13 mouse cellular contexts compared by ENCODE assay signal in the genomic region with DNA sequence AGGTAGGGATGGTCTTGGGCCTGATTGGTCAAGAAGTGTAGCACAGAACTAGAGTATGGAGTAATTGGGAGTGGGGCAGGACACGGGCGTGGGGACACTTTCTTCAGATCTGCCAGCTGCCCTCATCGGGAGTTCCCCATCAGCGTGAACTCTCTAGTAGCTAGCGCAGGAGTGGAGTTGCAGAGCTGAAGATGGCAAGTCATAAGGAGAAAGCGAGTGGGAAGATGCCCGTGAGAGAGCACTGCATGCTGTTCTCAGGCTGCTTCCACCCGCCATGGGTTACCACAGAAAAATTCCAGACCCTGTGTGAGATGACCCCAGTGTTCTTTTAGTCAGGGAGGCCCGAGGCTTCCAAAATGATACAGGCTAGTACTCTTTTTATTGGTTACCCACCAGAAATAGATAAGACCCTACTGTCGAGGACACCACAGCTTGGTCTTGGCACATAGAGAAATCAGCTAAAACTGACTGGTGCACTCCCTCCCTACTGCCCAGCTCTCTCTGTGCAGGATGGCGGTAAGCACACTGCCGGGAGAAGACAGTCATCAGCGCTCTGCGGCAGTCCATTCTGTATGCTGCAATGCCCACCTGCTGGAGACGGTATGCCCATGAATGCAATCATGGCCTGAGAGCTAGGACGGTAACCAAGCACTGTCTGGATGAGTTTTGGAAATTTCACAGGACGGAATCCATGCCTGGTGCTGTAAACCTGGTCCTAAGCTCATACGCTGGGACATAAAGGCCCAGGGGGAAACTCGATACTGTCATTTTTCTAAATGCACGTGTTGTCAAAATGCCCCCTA. TPM values are rescaled to one million over a fixed set of nuclear protein-coding genes. Genes with fewer than 3 reads are reported as not detected.
DNase-seq lines count a peak whose midpoint lies in the region; ATAC-seq lines count a peak whose summit lies in the region.
"Had no signal": no experiment of that assay in that cellular context is flagged by ENCODE, and none has a peak within 500 bp of the region (broad histone marks: within the 10 kb centered on the region; RNA-seq: fewer than 3 reads in every experiment).

No protein-coding gene starts in this region.

- H3K4me2 ChIP-seq in heart, embryonic 11.5 days: 0 out of 2 replicates have a peak overlapping the region, but pooled peaks have one; percentile 1
- H3K4me2 ChIP-seq in forebrain, embryonic 12.5 days: peak overlapping the region; percentile 27
- H3K4me2 ChIP-seq: stomach, embryonic 15.5 days had no signal

- H3K9ac ChIP-seq in heart, embryonic 11.5 days (ENCODE audit: low read depth, low read length): no peak overlapping the region
- no peak overlapping the region for H3K9ac ChIP-seq in forebrain, embryonic 12.5 days
- H3K9ac ChIP-seq: liver, embryonic 14.5 days; stomach, embryonic 15.5 days had no signal

- no peak for DNase-seq in heart, postnatal 36 days
- DNase-seq in CD4-positive, CD25-positive, alpha-beta regulatory T cell, adult 2 months (ENCODE audit: low read depth, low spot score): peak; percentile 60
- DNase-seq in cerebellum, adult 18-20 months: no peak
- no peak for DNase-seq in spleen, postnatal 10 days (ENCODE audit: low spot score in 2 of 2)
- DNase-seq in lung, postnatal 36 days: no peak

- H3K9me3 ChIP-seq in heart, embryonic 11.5 days (replicated peaks; ENCODE audit: control insufficient read depth, low read length): no peaks in the 10 kb centered on the region
- H3K9me3 ChIP-seq in forebrain, embryonic 12.5 days: no peaks in the 10 kb centered on the region
- H3K9me3 ChIP-seq: stomach, embryonic 15.5 days had no signal

- H3K4me3 ChIP-seq in heart, embryonic 11.5 days (ENCODE audit: low read depth, low read length): no peak overlapping the region
- no peak overlapping the region for H3K4me3 ChIP-seq in forebrain, embryonic 12.5 days (replicated peaks)
- H3K4me3 ChIP-seq: erythroblast, embryonic 14.5 days; stomach, embryonic 15.5 days had no signal

- no peaks in the 10 kb centered on the region for H3K36me3 ChIP-seq in heart, embryonic 11.5 days (ENCODE audit: control insufficient read depth, insufficient read depth, low read length)
- no peaks in the 10 kb centered on the region for H3K36me3 ChIP-seq in forebrain, embryonic 12.5 days (replicated peaks)
- H3K36me3 ChIP-seq: stomach, embryonic 15.5 days had no signal

- H3K4me1 ChIP-seq in heart, embryonic 11.5 days (ENCODE audit: control insufficient read depth, insufficient read depth, low read length): no peaks in the 10 kb centered on the region
- no peaks in the 10 kb centered on the region for H3K4me1 ChIP-seq in forebrain, embryonic 12.5 days
- H3K4me1 ChIP-seq: stomach, embryonic 15.5 days had no signal

- ATAC-seq in heart, embryonic 11.5 days (replicated peaks; ENCODE audit: insufficient number of reproducible peaks, low FRiP score, low TSS enrichment): no peak
- no peak for ATAC-seq in forebrain, embryonic 12.5 days (ENCODE audit: low FRiP score)
- peak; percentile 73 for ATAC-seq in inflammation-experienced regulatory T-cells, adult 6 months

- no peak overlapping the region for H3K27ac ChIP-seq in heart, embryonic 11.5 days (ENCODE audit: low read depth, low read length)
- no peak overlapping the region for H3K27ac ChIP-seq in forebrain, embryonic 12.5 days
- H3K27ac ChIP-seq: liver, embryonic 14.5 days; stomach, embryonic 15.5 days had no signal

- WGBS in heart, embryonic 11.5 days (ENCODE audit: insufficient replicate concordance): 51% methylated on average over 20 of the region's 20 CpGs
- 43% methylated on average over 20 of the region's 20 CpGs for WGBS in forebrain, embryonic 12.5 days

- H3K27me3 ChIP-seq in heart, embryonic 11.5 days (ENCODE audit: control insufficient read depth, insufficient read depth, low read length): no peaks in the 10 kb centered on the region
- H3K27me3 ChIP-seq in forebrain, embryonic 12.5 days: peaks cover 27% of the 10 kb centered on the region
- H3K27me3 ChIP-seq: stomach, embryonic 15.5 days had no signal

- intact Hi-C loops in heart, postnatal 36 days (cut with DNase I): no loop called here

RNA-seq across cellular contexts. Expression of a gene that starts 9.8 kb away (rescaled TPM):
- 24.9 and 30.0 TPM in 2 replicates for polyA plus RNA-seq in heart, embryonic 11.5 days (2014; fragmentation: Nextera tagmentation; extraction: Ambion mirVana)
- total RNA-seq in heart, postnatal 36 days (2021): 10 to 100 TPM; 11.9 to 13.8 TPM
- 27.7 and 28.8 TPM in 2 replicates for polyA plus RNA-seq in forebrain, embryonic 12.5 days (2016; fragmentation: Nextera tagmentation; extraction: Ambion mirVana)
- polyA plus RNA-seq in inflammation-experienced regulatory T-cells, adult 6 months (2017; shearing (Covaris generic)): 10 to 100 TPM; 30.8 to 48.3 (median 33.1) TPM

RNA-seq across cellular contexts. Expression of a gene that starts 46.3 kb away (rescaled TPM):
- 10.7 and 10.9 TPM in 2 replicates for polyA plus RNA-seq in heart, embryonic 11.5 days (2014; fragmentation: Nextera tagmentation; extraction: Ambion mirVana)
- total RNA-seq in heart, postnatal 36 days (2021): 1 to 10 TPM; 1.5 to 2.4 TPM
- polyA plus RNA-seq in forebrain, embryonic 12.5 days (2016; fragmentation: Nextera tagmentation; extraction: Ambion mirVana): 2.2 and 4.3 TPM in 2 replicates
- polyA plus RNA-seq in inflammation-experienced regulatory T-cells, adult 6 months (2017; shearing (Covaris generic)): 10 to 100 TPM; 25.8 to 52.0 (median 35.3) TPM
- total RNA-seq: adrenal gland, postnatal 25 days; monocyte, adult 5-6 weeks had no signal
- polyA plus RNA-seq: erythroblast, embryonic 14.5 days had no signal
